Mouse (Mus musculus) limb, embryonic 13.5 days (tissue): ENCODE measurements at regions not wholly inside any gene's neighbourhood (a gene's known extent, or its start where the extent isn't known, plus 50 kb on each side); places are given as distances from the start of the nearest gene placed in this dataset.
A peak's percentile ranks its signal among the peaks of the same experiment; 100 is the strongest.
"Not testable (repeated sequence)": the region's sequence is repeated elsewhere in the genome, so short reads cannot be mapped to it uniquely, and the experiment has no call there.

ENCODE experiments used
- ATAC-seq: fragments of 200-750 bp; cut with Nextera tagmentation; 2 replicates; pipeline ENCODE4 v1.8.0; 2017; ENCODE audit warnings: low read depth, moderate number of reproducible peaks, moderate TSS enrichment; ENCODE audit not compliant: low FRiP score
- H3K27ac ChIP-seq: fragments of 300-500 bp; sonication (generic); 2 replicates; pipeline ENCODE4 v1.5.1; 2015; ENCODE audit warnings: inconsistent platforms, mild to moderate bottlenecking, moderate library complexity
- H3K27me3 ChIP-seq: fragments of 300-500 bp; sonication (generic); 2 replicates; pipeline ENCODE4 v1.6.1; 2015; ENCODE audit warnings: mild to moderate bottlenecking, inconsistent platforms
- H3K36me3 ChIP-seq: fragments of 300-500 bp; sonication (generic); 2 replicates; pipeline ENCODE4 v1.6.1; 2015; ENCODE audit warnings: inconsistent platforms, mild to moderate bottlenecking, moderate library complexity
- H3K4me1 ChIP-seq: fragments of 300-500 bp; sonication (generic); 2 replicates; pipeline ENCODE4 v1.6.1; 2015; ENCODE audit warnings: inconsistent platforms
- H3K4me2 ChIP-seq: fragments of 300-500 bp; sonication (generic); replicated peaks from 2 replicates; pipeline ENCODE4 v1.6.1; 2015; ENCODE audit warnings: inconsistent platforms, mild to moderate bottlenecking, moderate library complexity
- H3K4me3 ChIP-seq: fragments of 300-500 bp; sonication (generic); 2 replicates; pipeline ENCODE4 v1.5.1; 2015; ENCODE audit warnings: moderate library complexity, mild to moderate bottlenecking, inconsistent platforms
- H3K9ac ChIP-seq: fragments of 300-500 bp; sonication (generic); 2 replicates; pipeline ENCODE4 v1.6.1; 2015; ENCODE audit warnings: mild to moderate bottlenecking, inconsistent platforms
- H3K9me3 ChIP-seq: fragments of 300-500 bp; sonication (generic); 2 replicates; pipeline ENCODE4 v1.6.1; 2016; ENCODE audit warnings: inconsistent platforms
- WGBS: fragments of 180-500 bp; shearing (Covaris S2); methylation state at CpG from one replicate; pipeline ENCODE4 v1.1.7; 2015; 5-methylcytosine and 5-hydroxymethylcytosine counted together

GRCm38 (mm10) chr10:45860696-45861095 is 283.1 kb downstream of the Hace1 start:
- Histone ChIP-seq H3K36me3 (no peaks in the 10 kb centered on the region), H3K4me2 (no peak overlapping the region), H3K9ac (no peak overlapping the region), H3K4me1 (peaks cover 29% of the 10 kb centered on the region), H3K4me3 (no peak overlapping the region), H3K27ac (no peak overlapping the region), H3K27me3 (no peaks in the 10 kb centered on the region), H3K9me3 (no peaks in the 10 kb centered on the region)
- no peak for ATAC-seq
- WGBS, result 22% methylated on average over 4 of the region's 4 CpGs

GRCm38 (mm10) chr10:45865793-45866192 is 288.2 kb downstream of the Hace1 start:
- Histone ChIP-seq H3K27ac (no peak overlapping the region), H3K4me1 (peaks cover 34% of the 10 kb centered on the region), H3K4me3 (no peak overlapping the region), H3K9ac (no peak overlapping the region), H3K27me3 (no peaks in the 10 kb centered on the region), H3K9me3 (no peaks in the 10 kb centered on the region), H3K4me2 (no peak overlapping the region), H3K36me3 (no peaks in the 10 kb centered on the region)
- ATAC-seq, result no peak
- 34% methylated on average over 4 of the region's 4 CpGs for WGBS

GRCm38 (mm10) chr10:45866860-45867259 is 289.2 kb downstream of the Hace1 start:
- H3K4me3 ChIP-seq, result no peak overlapping the region
- peaks cover 35% of the 10 kb centered on the region for H3K4me1 ChIP-seq
- no peaks in the 10 kb centered on the region for H3K27me3 ChIP-seq
- no peaks in the 10 kb centered on the region for H3K9me3 ChIP-seq
- peak; percentile 80 for ATAC-seq
- peak overlapping the region; percentile 45; the same call in 1 of the 2 replicates for H3K27ac ChIP-seq
- 21% methylated on average over 3 of the region's 3 CpGs for WGBS
- H3K36me3 ChIP-seq, result no peaks in the 10 kb centered on the region
- no peak overlapping the region for H3K9ac ChIP-seq
- peak overlapping the region; percentile 46 for H3K4me2 ChIP-seq

GRCm38 (mm10) chr10:45871028-45871427 is 293.4 kb downstream of the Hace1 start:
- Histone ChIP-seq H3K27me3 (no peaks in the 10 kb centered on the region), H3K9ac (no peak overlapping the region), H3K9me3 (no peaks in the 10 kb centered on the region), H3K4me2 (no peak overlapping the region), H3K4me3 (no peak overlapping the region), H3K27ac (no peak overlapping the region), H3K36me3 (no peaks in the 10 kb centered on the region), H3K4me1 (peaks cover 44% of the 10 kb centered on the region)
- ATAC-seq, result no peak
- 80% methylated on average over 4 of the region's 4 CpGs for WGBS

GRCm38 (mm10) chr10:45872007-45872890 is 294.6 kb downstream of the Hace1 start:
- Histone ChIP-seq H3K4me1 (peaks cover 33% of the 10 kb centered on the region), H3K4me2 (no peak overlapping the region), H3K9ac (no peak overlapping the region), H3K9me3 (no peaks in the 10 kb centered on the region), H3K36me3 (no peaks in the 10 kb centered on the region), H3K27ac (peak overlapping the region; percentile 64; the same call in 1 of the 2 replicates), H3K4me3 (no peak overlapping the region), H3K27me3 (no peaks in the 10 kb centered on the region)
- peak; percentile 55; the same call in 1 of the 2 replicates for ATAC-seq
- 48% methylated on average over 4 of the region's 4 CpGs for WGBS

GRCm38 (mm10) chr10:45873805-45874780 is 296.5 kb downstream of the Hace1 start:
- Histone ChIP-seq H3K36me3 (no peaks in the 10 kb centered on the region), H3K9ac (no peak overlapping the region), H3K27me3 (no peaks in the 10 kb centered on the region), H3K4me2 (peak overlapping the region; percentile 2; the same call in 1 of the 2 replicates), H3K4me1 (peaks cover 28% of the 10 kb centered on the region), H3K27ac (no peak overlapping the region), H3K4me3 (no peak overlapping the region), H3K9me3 (no peaks in the 10 kb centered on the region)
- 51% methylated on average over 14 of the region's 14 CpGs for WGBS
- ATAC-seq, result 0 out of 2 replicates have a peak, but pooled peaks have one; percentile 42

GRCm38 (mm10) chr10:45875287-45875686 is 297.7 kb downstream of the Hace1 start:
- WGBS, result 95% methylated on average over 20 of the region's 20 CpGs

GRCm38 (mm10) chr10:45883745-45884144 is 306.1 kb downstream of the Hace1 start:
- Histone ChIP-seq H3K4me1 (peaks cover 3% of the 10 kb centered on the region; the same call in 1 of the 2 replicates), H3K9me3 (no peaks in the 10 kb centered on the region), H3K36me3 (no peaks in the 10 kb centered on the region), H3K4me2 (no peak overlapping the region), H3K27ac (no peak overlapping the region), H3K27me3 (no peaks in the 10 kb centered on the region), H3K9ac (no peak overlapping the region), H3K4me3 (no peak overlapping the region)
- whole genome bisulfite sequencing, result 93% methylated on average over 1 of the region's 1 CpGs
- ATAC-seq, result no peak

More at GRCm38 (mm10) chr10:45875287-45875686, 297.7 kb downstream of the Hace1 start:
- not testable (repeated sequence) for H3K27me3 ChIP-seq, H3K36me3 ChIP-seq, H3K9ac ChIP-seq, H3K9me3 ChIP-seq, H3K27ac ChIP-seq, H3K4me3 ChIP-seq, ATAC-seq, H3K4me2 ChIP-seq
- peaks cover 28% of the 10 kb centered on the region for H3K4me1 ChIP-seq

- Histone ChIP-seq H3K9me3 (no peaks in the 10 kb centered on the region), H3K9ac (no peak overlapping the region), H3K36me3 (no peaks in the 10 kb centered on the region), H3K27ac (no peak overlapping the region), H3K4me2 (no peak overlapping the region), H3K4me1 (peaks cover 13% of the 10 kb centered on the region), H3K4me3 (no peak overlapping the region), H3K27me3 (no peaks in the 10 kb centered on the region)
- ATAC-seq, result no peak
- WGBS, result 12% methylated on average over 2 of the region's 2 CpGs
Observed at GRCm38 (mm10) chr10:45886636-45887035, 309.0 kb downstream of the Hace1 start.

GRCm38 (mm10) chr10:45888835-45889234 is 311.2 kb downstream of the Hace1 start:
- ATAC-seq, result no peak
- Histone ChIP-seq H3K27ac (no peak overlapping the region), H3K4me1 (peaks cover 20% of the 10 kb centered on the region), H3K9ac (no peak overlapping the region), H3K27me3 (no peaks in the 10 kb centered on the region), H3K4me3 (no peak overlapping the region), H3K36me3 (no peaks in the 10 kb centered on the region), H3K9me3 (no peaks in the 10 kb centered on the region), H3K4me2 (no peak overlapping the region)
- 67% methylated on average over 4 of the region's 4 CpGs for whole genome bisulfite sequencing

GRCm38 (mm10) chr10:45889381-45889951 is 311.8 kb downstream of the Hace1 start:
- no peak overlapping the region for H3K9ac ChIP-seq
- no peak for ATAC-seq
- H3K4me1 ChIP-seq, result peaks cover 26% of the 10 kb centered on the region
- H3K4me3 ChIP-seq, result no peak overlapping the region
- H3K9me3 ChIP-seq, result no peaks in the 10 kb centered on the region
- no peak overlapping the region for H3K27ac ChIP-seq
- no peaks in the 10 kb centered on the region for H3K36me3 ChIP-seq
- WGBS, result 42% methylated on average over 13 of the region's 13 CpGs
- peak overlapping the region; percentile 43 for H3K4me2 ChIP-seq
- no peaks in the 10 kb centered on the region for H3K27me3 ChIP-seq
